Mouse (Mus musculus) MEL-GATA-1-ER (cell line): ENCODE measurements at regions not wholly inside any gene's neighbourhood (a gene's known extent, or its start where the extent isn't known, plus 50 kb on each side); places are given as distances from the start of the nearest gene placed in this dataset.

Experiments used
- DNase-seq: peaks from one replicate; pipeline ENCODE4 v3.0.0-alpha.2; 2012; ENCODE audit warnings: low read depth; ENCODE audit errors: extremely low read depth

DNA sequence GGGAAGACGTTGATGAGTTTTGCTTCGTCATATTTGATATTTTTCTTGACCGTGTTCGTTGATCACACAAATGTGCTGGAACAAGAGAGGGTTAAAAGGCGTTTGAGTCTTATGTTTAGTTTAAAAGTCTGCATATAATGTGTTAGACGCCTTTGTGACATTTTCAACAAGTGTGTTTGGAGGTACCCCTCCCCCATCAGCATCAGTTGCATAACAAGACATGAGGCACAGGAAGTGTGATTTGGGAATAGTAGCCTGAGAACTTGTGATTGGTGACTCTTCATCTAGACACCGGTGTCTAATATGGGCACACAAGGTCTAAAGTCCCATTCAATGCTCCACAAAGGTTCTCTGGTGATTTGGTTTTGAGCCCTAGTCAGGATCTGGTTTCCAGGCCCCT is 76.1 kb upstream of the Arhgap21 start:
- DNase-seq = no peak

GRCm38 (mm10) chr2:21044007-21044406 is 75.3 kb upstream of the Arhgap21 start:
- DNase-seq = no peak

DNA sequence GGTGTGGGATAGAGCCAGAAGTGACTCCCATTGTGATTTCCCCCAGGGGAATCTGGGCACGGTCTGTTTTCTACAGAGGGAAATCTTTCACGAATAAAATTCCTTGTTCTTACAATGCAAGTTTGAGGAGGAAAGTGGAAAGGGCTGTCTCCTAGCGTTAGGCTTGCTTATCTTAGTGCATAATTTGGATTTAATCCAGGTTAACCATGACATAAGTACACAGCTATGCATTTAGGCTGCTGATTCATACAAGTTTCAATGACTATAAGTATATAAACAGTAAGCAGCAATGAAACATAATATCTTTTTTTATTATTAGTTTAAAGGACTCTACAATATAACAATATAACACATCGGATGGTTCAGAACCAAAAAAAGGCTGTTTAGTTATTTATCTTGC is 74.6 kb upstream of the Arhgap21 start:
- no peak for DNase-seq

GRCm38 (mm10) chr2:21037607-21038006 is 68.9 kb upstream of the Arhgap21 start:
- no peak for DNase-seq

DNA sequence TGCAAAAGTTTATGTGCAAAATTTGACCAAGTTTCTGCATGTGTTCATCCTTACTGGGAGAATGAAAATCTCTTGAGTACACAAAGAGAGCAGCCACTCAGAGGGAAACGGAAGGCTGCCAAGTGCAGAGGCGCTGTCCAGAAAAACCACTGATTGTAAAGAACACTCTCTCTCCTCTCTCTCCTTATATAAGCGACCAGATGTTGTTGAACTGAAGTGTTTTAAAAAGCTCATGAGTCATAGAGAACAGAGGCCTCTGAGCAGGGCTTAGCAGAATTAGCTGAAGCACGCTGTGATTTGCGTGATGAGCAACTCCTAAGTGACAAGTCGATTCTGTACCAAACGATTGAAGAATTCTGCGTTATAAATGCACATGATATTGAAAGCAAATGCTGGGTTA is 68.5 kb upstream of the Arhgap21 start:
- DNase-seq = no peak

DNA sequence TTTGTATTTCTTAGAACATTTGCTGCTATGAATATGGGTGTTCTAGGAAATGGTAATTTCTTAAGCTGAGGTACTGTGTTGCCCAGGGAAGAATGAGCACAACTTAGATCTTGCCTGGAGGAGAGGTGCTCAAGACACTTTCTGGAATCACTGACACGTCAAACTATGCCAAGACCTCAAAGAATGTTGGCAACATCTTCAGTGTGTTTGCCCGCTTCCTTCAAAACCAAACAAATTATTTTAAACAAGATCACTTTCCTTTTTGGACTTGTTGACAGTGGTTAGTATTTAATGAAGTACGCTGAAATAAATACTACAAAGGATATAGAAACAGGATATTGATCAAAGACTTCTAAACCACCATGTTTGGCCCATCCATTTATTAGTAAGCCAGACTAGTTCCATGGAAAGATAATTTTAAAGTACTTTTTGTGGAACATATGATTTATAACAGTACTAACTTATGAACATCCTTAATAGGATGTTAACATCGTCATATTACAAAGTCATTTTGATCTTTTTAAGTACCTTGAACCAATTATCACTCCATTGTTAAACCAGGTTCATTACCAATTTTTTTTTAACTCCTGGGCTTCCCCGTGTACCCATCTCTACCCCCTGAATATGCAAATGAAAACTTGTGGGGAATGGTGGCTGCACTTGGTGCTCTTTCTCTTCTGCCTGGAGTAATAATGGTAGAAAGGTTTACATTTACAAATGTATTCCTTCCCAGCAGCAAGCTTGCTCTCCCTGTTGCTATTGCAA is 67.4 kb upstream of the Arhgap21 start:
- no peak for DNase-seq

- DNase-seq = no peak
These were observed 66.0 kb upstream of the Arhgap21 start for GRCm38 (mm10) chr2:21034651-21035050.

DNA sequence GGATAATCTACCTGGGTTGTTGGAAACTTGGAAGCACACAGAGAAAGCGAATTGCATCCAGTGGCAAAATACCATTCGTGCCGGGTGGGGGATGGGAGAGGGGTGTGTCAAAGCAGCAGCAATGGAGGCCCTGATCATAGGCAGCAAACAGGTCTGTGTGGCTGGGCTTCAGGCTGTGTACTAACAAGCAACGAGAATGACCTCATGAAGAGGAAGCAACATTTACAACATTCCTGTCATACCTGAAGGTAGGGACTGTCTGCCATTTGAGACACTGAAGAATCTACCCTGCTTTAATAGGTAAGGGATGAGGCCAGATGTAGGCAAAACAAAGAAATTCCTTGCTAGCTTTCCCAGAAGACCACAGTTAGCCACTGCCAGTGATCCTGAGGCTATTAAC is 62.0 kb upstream of the Arhgap21 start:
- no peak for DNase-seq

GRCm38 (mm10) chr2:21029391-21030010 is 60.8 kb upstream of the Arhgap21 start:
- DNase-seq = no peak

DNA sequence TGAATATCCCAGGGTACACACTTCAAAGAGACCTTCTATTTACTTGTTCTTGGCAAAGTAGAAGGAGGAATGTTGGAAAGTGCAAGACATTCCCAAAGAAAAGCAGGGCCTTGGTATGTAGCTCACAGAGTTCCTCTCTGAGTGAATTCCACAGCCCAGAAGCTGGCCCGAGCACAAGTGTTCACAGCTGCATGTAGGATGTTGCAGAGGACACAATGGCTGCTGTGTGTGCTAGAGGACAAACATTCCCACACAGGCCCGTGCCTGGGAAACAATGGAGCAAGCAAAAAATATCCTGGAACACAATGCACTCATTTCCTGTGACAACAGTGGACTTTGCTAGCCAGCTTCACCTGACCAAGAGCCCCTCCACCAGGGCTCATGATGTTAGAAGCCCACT is 59.9 kb upstream of the Arhgap21 start:
- DNase-seq = no peak

GRCm38 (mm10) chr2:21018535-21018934 is 49.9 kb upstream of the Arhgap21 start:
- DNase-seq = no peak
